Mouse (Mus musculus): ENCODE measurements around the gene Cubn.

Cubn gene

GRCm38 (mm10) chr2:13480744-13481143 lies 10.9 kb downstream of the Cubn start:
- DNase-seq: no peak

- no peak for DNase-seq
Observed at GRCm38 (mm10) chr2:13479165-13479564, 12.4 kb downstream of the Cubn start.

DNA sequence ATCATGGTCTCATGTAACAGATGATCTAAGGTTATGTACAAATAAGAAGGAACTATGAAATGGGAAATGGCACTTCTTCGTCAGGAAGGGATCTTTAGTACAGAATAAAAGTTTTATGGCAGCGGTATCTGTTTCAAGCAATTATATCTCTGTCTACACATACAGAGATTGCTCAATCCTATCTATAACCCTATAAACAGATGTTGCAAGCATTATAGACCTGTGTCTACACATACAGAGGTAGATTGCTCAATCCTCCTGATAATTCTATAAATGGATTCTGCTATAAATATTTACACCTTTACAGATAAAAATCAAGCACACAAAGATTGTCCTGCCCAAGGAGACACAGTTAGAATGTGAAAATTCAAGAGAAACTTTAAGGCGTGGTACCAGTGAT lies 21.5 kb downstream of the Cubn start:
- DNase-seq: no peak

GRCm38 (mm10) chr2:13469641-13470040 lies 22.0 kb downstream of the Cubn start:
- DNase-seq: no peak

GRCm38 (mm10) chr2:13466685-13467084 lies 24.9 kb downstream of the Cubn start:
- DNase-seq: no peak

- DNase-seq: no peak
Observed at GRCm38 (mm10) chr2:13458088-13458487, 33.5 kb downstream of the Cubn start.

DNA sequence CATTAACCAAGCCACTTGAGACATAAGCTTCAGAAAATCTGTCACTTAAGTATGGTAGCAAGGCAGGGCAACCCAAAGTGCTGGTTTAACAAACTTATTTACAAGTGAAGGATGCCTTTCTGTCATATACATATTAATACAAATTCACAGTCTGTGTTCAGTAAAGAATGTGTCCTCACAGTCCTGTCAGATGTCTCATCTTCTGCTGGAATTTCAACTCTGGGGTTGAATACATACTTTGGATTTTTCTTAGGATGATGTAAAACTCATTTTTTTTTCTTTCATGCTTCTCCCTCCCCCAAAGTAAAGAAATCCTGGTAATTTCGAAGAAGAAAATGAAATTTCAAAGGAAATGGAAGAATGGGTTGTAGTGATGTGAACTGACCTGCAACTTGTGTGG lies 34.8 kb downstream of the Cubn start:
- DNase-seq: no peak

DNA sequence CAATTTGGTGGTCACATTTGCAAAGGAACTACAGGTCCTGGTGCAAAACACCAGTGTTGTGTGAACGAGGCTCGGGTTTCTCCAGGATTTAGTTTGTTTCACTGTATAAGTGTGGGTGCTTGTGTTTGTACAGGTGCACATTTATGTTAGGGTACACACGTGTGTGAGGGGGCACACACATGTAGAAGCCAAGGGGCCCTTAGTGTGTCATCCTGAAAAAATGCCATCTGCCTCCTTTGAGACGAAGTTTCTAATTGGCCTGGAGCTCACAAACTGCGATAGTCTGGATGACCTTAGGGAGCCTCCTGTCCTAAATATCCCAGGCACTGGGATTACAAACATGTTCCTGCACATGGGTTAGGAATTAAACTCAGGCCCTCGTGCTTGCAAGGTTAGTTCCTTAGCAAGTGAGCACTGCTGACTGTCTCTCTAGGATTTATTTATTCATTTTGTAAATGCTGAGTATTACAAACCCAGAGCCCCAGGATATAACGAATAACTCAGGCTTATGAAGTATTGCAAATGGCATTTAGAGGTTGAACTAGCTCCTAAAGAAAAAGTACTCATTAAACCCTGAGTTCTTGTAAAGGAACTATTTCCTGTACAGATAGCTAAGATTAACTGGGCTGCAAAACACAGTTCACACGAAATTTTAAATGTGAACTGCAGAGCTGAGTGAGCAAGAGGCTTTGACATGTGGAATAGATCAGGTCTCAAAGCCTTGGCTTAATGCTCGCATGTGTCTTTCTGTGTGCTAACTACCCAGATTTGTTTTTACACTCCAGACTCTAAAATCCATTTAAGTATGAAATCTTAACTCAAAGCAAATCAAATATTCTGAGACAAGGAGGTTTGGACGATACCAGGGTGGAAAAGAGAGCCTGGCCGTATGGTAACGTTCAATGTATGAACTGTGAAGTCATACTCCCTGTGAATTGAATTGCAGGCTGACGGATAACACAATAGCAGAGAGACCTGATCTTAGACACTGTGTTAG lies 39.8 kb downstream of the Cubn start:
- DNase-seq: no peak

DNA sequence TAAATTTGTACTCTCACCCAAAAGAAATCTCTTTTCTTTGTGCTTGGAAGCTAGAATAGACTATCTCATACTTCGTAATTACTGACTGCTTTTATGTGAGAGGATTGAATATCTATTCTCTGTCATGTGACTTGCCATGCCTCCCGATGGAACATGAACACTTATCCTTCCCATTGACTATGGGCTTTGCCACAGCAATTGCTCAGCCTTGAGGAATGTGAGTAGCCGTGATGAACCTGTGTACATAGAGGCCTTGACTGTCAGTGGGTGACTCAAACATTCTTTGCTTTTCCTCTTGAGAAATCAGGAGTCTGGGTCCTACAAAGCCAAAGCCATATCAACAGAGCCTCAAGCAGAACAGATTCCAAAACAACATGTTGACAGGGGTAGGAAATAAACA lies 40.7 kb downstream of the Cubn start:
- no peak for DNase-seq

DNA sequence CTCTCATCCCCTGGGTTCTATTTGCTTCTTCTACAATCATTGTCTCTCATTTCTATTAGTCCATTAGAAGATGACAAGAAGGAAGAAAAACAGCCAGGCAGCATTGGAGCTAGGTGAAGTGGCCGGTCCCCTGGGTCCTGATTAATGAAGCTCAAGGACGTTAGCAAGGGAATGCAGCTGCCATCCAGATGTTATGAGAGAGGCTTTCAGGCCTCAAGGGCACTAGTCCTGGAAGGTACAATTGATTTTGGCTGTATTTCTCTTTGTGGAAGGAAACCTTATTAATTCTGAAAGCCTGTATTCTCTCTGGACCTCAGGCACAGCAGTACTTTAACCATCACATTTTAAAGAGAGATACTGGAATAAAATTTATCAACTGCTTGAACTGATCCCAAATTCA lies 41.1 kb downstream of the Cubn start:
- no peak for DNase-seq

GRCm38 (mm10) chr2:13445156-13445555 lies 46.5 kb downstream of the Cubn start:
- no peak for DNase-seq

- DNase-seq: no peak
Observed at GRCm38 (mm10) chr2:13438983-13439382, 52.6 kb downstream of the Cubn start.

DNA sequence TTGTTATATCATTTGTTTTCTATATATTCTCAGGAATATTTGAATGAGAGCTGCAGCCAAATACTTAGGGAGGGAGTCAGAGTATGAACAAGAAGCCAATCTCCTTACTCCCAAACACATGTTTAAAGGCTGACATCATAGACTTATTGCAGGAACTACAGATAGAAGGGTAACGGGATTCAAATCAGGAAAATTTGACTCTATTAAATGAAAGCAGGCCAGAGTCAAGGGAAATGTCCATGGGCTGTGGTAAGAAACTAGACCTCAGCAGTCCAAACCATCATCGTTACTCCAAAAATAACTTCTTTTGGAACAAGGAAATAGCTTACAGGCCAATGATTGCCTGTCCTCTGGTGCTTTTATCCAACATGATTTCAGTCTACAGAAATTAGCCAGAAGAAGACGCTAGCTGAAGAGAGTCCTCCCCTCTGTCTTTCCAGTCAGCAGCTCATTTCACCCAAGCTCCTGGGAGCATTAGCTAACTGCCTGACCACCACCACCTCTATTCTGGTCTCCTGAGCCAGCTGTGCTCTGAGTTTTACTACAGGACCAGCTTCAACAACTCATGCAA lies 53.3 kb downstream of the Cubn start:
- no peak for DNase-seq

- no peak for DNase-seq
Observed at GRCm38 (mm10) chr2:13432002-13432401, 59.6 kb downstream of the Cubn start.

DNA sequence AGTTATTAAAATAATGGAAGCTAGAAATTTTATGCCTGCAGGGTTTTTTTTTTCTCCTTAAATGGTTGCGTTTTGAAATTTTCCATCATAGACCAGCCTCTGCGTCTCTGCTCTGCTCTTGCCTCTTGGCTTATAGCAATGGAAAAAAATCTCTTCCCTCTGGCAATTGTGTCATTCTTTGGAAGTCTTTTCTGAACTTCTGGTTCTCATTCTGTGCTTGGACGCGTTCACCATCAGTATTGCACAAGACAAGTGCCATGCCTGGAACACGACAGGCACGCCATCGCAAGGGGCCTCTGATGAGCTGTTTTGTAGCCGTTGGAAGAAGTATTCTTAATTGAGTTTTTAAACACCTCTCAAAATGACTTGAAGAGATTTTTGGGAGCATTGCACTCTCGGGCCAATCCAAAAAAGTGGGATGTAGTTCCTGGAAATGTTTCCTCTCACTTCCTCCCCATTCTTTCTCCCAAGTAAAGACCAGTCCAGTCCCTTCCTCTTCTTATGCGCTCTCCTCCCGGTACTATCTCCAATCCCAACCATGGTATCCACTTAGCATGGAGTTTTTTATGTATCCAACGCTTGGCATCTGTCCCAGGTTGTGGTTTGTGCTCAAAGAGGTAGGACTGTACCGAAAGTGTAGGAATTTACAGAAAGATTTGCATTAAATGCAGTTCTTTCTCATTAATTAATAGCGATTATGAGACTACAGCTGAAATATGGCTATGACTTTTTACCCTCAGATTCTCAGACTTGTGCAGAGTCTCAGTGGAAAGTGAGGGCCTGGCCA lies 69.4 kb downstream of the Cubn start:
- no peak for DNase-seq

- no peak for DNase-seq
Observed at GRCm38 (mm10) chr2:13416765-13417524, 74.7 kb downstream of the Cubn start.

DNA sequence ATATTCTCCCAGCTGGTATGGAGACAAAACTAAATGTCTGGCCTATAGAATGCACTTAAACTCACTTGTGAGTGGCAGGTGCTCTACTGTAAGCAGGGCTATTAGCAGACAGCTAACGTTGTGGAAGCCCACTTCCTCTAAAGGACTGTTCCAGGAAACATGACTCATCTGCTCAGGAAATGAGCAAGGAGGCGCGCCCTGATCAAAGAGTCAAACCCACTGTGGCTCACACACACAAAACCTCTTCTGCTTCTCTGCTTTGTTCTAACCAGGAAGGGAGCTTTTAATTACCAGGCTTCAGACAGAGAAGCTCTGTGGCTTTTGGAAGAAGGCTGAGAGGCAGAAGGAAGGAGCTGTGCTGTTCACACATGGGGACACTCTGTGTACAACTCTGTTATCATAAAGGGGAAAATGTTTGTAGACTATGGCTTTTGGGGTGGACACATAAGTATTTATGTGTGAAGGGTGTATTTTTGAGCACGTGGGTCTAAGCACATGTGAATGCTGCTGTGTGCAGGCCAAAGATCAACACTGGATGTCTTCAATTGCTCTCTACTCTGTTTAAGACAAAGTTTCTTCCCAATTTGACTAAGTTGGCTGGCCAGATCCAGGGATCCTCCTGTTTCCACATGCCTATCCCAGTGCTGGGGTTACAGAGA lies 78.0 kb downstream of the Cubn start:
- DNase-seq: no peak

- DNase-seq: no peak
Observed at GRCm38 (mm10) chr2:13410660-13411059, 81.0 kb downstream of the Cubn start.

- DNase-seq: no peak
Observed at GRCm38 (mm10) chr2:13409767-13410519, 81.7 kb downstream of the Cubn start.

DNA sequence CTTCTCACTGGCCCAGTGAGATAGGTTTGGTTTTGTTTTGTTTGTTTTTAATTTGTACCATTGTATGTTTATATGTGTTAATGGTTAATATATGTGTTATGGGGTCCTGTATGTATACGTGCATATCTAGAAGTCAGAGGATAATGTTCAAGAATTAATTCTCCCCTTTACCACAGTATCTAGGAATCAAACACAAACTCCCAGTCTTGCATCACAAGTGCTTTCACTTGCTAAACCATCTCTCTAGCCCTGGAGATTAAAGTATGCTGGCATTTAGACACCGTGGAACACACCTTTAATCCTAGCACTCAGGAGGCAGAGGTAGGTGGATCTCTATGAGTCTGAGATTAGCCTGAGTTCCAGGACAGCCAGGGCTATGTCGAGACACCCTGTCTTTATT lies 83.3 kb downstream of the Cubn start:
- DNase-seq: no peak

GRCm38 (mm10) chr2:13407698-13408097 lies 83.9 kb downstream of the Cubn start:
- no peak for DNase-seq
